Mouse (Mus musculus): ENCODE measurements around the gene Ces1b. TPM values are rescaled to one million over a fixed set of nuclear protein-coding genes. Genes with fewer than 3 reads are reported as not detected.

Gene Ces1b
- polyA plus RNA-seq, 1 experiment, result not detected

DNA sequence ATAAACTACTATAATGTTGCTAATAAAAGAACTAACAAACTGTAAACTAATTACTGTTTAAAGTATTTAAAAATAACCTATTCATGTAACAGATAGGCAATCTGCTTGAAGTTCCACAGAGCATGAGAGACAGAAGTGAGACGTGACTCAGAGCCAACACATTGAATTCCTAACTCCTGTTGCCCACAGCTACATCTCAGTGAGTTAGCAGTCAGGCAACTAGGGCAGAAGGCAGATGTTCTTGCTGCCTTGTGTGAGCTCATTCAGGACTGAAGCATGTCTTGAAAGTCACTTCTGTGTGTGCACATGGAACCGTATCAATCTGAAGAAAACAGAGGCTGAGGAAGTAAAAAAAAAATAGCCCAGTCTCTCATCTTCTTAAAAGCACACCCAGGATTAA lies 39.6 kb downstream of the Ces1b start:
- Histone ChIP-seq H3K4me3 (ENCODE audit: insufficient read depth, low read depth, low read length) (no peak overlapping the region), H3K4me1 (ENCODE audit: control insufficient read depth, insufficient read depth, insufficient read length, low read length) (no peaks in the 10 kb centered on the region), H3K27ac (replicated peaks; ENCODE audit: low read depth, low read length) (no peak overlapping the region)

DNA sequence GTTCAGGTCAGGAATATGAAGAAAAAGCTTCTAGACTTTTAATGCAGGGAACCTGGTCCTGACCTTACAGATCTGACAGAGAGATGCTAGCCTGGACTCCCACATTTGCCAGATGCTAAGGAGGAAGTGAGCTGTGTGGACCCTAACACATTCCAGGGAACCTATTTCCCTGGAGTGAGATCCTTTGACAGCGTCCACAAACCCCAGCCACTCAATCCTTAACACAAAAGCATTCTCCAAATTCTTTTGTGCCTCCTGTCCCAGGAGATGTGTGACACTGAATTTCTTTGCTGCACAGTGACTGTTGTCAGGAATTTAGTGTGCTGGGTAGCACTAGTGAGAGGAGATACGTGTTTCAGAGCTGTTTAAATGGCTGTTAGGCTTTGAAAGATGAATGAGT lies 41.0 kb downstream of the Ces1b start:
- Histone ChIP-seq H3K4me3 (ENCODE audit: insufficient read depth, low read depth, low read length) (no peak overlapping the region), H3K27ac (replicated peaks; ENCODE audit: low read depth, low read length) (no peak overlapping the region), H3K4me1 (ENCODE audit: control insufficient read depth, insufficient read depth, insufficient read length, low read length) (no peaks in the 10 kb centered on the region)

DNA sequence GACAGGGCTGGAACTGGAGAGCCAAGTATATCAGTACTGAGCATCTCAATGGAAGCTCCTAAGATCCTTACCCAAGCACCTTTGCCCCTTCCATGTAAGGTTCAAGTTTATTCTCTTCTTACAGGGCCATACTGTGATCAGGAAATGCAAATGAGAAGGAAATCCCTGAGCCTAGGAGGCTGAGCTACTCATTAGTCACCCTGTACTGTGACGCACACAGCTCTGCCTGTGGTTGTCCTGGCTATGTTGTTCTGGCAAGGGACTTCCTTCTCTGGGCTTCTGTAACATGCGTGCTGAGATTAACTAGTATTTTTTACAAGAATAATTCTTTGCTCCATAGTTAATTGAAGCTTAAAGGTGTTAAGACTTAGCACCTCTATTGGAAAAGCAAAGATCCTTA lies 49.2 kb downstream of the Ces1b start:
- no peak overlapping the region for H3K27ac ChIP-seq (replicated peaks; ENCODE audit: low read depth, low read length)

DNA sequence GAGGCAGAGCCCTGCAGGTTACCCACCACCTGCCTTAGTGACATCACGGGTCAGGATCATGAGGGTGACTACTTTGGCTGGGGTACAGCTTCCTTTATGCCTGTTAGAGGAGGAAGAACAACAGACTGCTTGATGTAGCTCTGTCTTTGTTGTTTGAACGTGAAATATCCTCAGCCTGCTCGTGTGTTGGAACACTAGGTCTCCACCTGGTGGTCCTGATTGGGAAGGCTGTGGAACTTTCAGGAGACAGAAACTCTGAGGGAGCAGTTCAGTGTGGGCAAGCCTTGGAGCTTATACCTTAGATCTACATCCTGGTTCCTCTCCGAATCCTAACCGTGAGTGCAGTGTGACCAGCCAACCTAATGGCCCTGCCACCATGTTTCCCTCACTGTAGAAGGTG lies 58.1 kb downstream of the Ces1b start:
- no peak overlapping the region for H3K4me3 ChIP-seq (ENCODE audit: insufficient read depth, low read depth, low read length)
- no peak overlapping the region for H3K27ac ChIP-seq (replicated peaks; ENCODE audit: low read depth, low read length)
- H3K4me1 ChIP-seq (ENCODE audit: control insufficient read depth, insufficient read depth, insufficient read length, low read length), result no peaks in the 10 kb centered on the region

More for the DNA sequence above, 49.2 kb downstream of the Ces1b start:
- H3K4me3 ChIP-seq (ENCODE audit: insufficient read depth, low read depth, low read length), result no peak overlapping the region
- H3K4me1 ChIP-seq (ENCODE audit: control insufficient read depth, insufficient read depth, insufficient read length, low read length), result no peaks in the 10 kb centered on the region

DNA sequence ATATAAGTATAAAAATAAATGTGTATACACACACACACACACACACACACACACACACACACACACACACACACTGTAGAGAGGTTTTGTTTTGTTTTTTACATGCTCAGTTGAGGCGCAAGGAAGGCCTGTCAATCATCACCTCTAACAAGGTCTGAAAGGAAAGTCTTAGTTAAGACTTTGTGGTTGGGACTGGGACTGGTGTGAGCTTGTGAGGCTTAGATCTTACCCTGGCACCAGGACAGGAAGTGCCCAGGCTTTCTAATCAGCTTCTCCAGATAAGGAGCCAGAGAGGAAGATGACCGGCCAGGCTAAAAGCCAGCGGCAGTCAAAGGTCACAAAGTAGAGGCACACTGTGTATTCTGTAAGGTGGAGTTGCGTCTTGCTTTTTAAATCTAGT lies 65.5 kb downstream of the Ces1b start:
- H3K4me1 ChIP-seq (ENCODE audit: control insufficient read depth, insufficient read depth, insufficient read length, low read length), result no peaks in the 10 kb centered on the region
- H3K27ac ChIP-seq (replicated peaks; ENCODE audit: low read depth, low read length), result no peak overlapping the region
- H3K4me3 ChIP-seq (ENCODE audit: insufficient read depth, low read depth, low read length), result no peak overlapping the region

DNA sequence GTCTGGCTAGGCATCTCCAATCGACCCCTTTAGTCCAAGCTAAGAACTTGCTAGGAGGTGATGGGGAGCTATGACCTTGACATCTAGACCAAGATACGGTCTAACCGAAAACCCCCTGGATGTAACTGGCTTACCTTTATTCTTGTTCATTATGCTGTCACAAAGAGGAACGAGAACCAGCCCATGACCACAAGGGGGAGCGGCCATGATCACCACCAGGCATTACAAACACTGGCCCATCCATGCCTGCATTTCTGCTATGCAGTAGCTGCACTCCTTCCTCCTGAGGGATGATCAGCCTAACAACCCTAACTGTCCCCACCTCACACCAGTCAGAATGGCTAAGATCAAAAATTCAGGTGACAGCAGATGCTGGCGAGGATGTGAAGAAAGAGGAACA lies 67.6 kb downstream of the Ces1b start:
- Histone ChIP-seq H3K4me3 (ENCODE audit: insufficient read depth, low read depth, low read length) (no peak overlapping the region), H3K4me1 (ENCODE audit: control insufficient read depth, insufficient read depth, insufficient read length, low read length) (no peaks in the 10 kb centered on the region), H3K27ac (replicated peaks; ENCODE audit: low read depth, low read length) (no peak overlapping the region)

DNA sequence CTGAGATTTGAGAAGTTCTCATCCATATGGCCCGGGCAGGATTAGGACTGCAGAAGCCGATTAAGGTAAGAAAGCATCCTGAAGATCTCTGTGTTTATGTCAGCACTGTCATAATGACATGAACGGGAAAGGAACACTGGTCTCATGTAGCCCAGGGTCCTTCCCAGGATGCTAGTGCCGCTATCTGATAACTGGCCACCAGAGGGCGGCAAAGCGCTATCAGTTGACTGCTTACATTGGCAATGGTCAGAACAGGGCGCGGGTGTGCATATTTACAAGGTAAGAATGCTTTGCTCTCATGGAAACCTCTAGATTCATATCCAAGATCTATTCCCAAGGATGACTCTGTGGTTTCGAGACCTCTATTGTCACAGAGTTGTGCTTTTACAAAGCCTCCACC lies 68.4 kb downstream of the Ces1b start:
- H3K27ac ChIP-seq (replicated peaks; ENCODE audit: low read depth, low read length), result no peak overlapping the region

DNA sequence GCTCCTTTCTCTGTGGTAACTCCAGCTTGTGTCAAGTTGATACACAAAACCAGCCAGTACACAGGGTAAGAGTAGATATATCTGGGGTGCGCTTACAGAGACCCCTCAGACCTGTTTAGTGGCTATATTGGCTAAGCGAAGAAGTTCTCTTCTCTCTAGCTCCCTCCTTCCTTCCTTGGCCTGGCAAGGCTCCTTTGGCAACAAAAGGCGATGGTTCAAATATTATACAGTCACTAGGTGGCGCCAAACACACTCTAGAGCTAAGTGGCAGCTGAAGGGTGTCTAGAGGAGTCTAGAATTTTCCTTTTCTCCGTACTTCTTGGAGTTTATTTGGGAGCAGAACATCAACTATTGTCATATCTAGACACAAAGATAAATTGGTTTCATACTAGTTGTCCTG lies 69.5 kb downstream of the Ces1b start:
- no peak overlapping the region for H3K27ac ChIP-seq (replicated peaks; ENCODE audit: low read depth, low read length)
- H3K4me1 ChIP-seq (ENCODE audit: control insufficient read depth, insufficient read depth, insufficient read length, low read length), result no peaks in the 10 kb centered on the region
- H3K4me3 ChIP-seq (ENCODE audit: insufficient read depth, low read depth, low read length), result no peak overlapping the region

More for the DNA sequence above, 68.4 kb downstream of the Ces1b start:
- Histone ChIP-seq H3K4me1 (ENCODE audit: control insufficient read depth, insufficient read depth, insufficient read length, low read length) (no peaks in the 10 kb centered on the region), H3K4me3 (ENCODE audit: insufficient read depth, low read depth, low read length) (no peak overlapping the region)

Other genes with a start within 250 kb of the Ces1b start
- 0.92 and 1.4 TPM in 2 replicates for gene Lpcat2, start 224.7 kb downstream of the Ces1b start, polyA plus RNA-seq (2012; ENCODE audit: insufficient read depth, insufficient read length, missing spikeins)
- gene Capns2, start 178.6 kb downstream of the Ces1b start, polyA plus RNA-seq (2012; ENCODE audit: insufficient read depth, insufficient read length, missing spikeins), result not detected in 2 replicates
- not detected in 2 replicates for gene Slc6a2, start 119.9 kb downstream of the Ces1b start, polyA plus RNA-seq (2012; ENCODE audit: insufficient read depth, insufficient read length, missing spikeins)
- not detected in 2 replicates for gene Ces1a, start 31.8 kb downstream of the Ces1b start, polyA plus RNA-seq (2012; ENCODE audit: insufficient read depth, insufficient read length, missing spikeins)
- gene Ces1c, start 51.3 kb upstream of the Ces1b start, polyA plus RNA-seq (2012; ENCODE audit: insufficient read depth, insufficient read length, missing spikeins), result 0.75 TPM in 1 of 2 replicates, not detected in the other
- 911 and 1,049 TPM in 2 replicates for gene Ces1d, start 117.8 kb upstream of the Ces1b start, polyA plus RNA-seq (2012; ENCODE audit: insufficient read depth, insufficient read length, missing spikeins)
- not detected in 2 replicates for gene Ces1e, start 149.6 kb upstream of the Ces1b start, polyA plus RNA-seq (2012; ENCODE audit: insufficient read depth, insufficient read length, missing spikeins)
- 56.1 and 58.5 TPM in 2 replicates for gene Ces1f, start 199.7 kb upstream of the Ces1b start, polyA plus RNA-seq (2012; ENCODE audit: insufficient read depth, insufficient read length, missing spikeins)

Measured in brown adipose tissue, adult 24 weeks (tissue).